ENCODE assay signal across 22 mouse cellular contexts in the genomic region with DNA sequence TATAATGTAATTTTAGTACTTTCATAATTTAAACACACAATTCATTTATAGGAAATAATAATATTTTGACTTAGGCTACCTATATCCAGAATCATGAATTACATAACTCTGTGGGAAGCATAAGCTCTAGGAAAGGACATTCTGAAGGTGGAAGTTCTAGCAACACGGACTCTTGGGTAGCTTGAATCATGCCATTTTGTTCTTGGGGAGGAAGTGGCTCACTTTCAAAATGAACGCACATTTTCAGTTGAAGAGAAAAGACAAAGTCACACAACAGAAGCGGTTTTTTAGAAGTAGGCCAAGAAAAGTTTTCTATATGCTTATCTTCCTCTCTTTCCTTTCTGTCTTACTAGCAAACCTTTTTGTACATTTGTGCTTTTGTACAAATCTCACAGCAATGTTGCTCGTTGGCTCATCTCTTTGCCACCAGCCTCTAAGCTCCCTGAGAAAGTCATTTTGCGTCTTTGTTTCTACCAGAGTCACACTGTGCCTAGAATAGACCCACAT. TPM values are rescaled to one million over a fixed set of nuclear protein-coding genes. Genes with fewer than 3 reads are reported as not detected.
"Had no signal": no experiment of that assay in that cellular context is flagged by ENCODE, and none has a peak within 500 bp of the region (broad histone marks: within the 10 kb centered on the region; RNA-seq: fewer than 3 reads in every experiment).

No protein-coding gene starts in this region.

- H3K9ac ChIP-seq: limb, embryonic 12.5 days; limb, embryonic 15.5 days; liver, embryonic 14.5 days; liver, postnatal 0 days; lung, embryonic 14.5 days; neural tube, embryonic 12.5 days; neural tube, embryonic 15.5 days had no signal

- H3K36me3 ChIP-seq: limb, embryonic 12.5 days; limb, embryonic 15.5 days; neural tube, embryonic 12.5 days; neural tube, embryonic 15.5 days had no signal

- ATAC-seq: liver, postnatal 0 days; lung, postnatal 0 days had no signal

- H3K4me2 ChIP-seq: limb, embryonic 12.5 days; limb, embryonic 15.5 days; liver, embryonic 11.5 days; lung, embryonic 14.5 days; neural tube, embryonic 12.5 days; neural tube, embryonic 15.5 days had no signal

- H3K4me3 ChIP-seq: limb, embryonic 12.5 days; limb, embryonic 15.5 days; neural tube, embryonic 12.5 days; neural tube, embryonic 15.5 days had no signal

- H3K27ac ChIP-seq: limb, embryonic 12.5 days; limb, embryonic 15.5 days; liver, embryonic 14.5 days; macrophage; neural tube, embryonic 12.5 days; neural tube, embryonic 15.5 days; stomach, postnatal 0 days had no signal

- H3K9me3 ChIP-seq: limb, embryonic 12.5 days; limb, embryonic 15.5 days; neural tube, embryonic 12.5 days; neural tube, embryonic 15.5 days had no signal

- H3K27me3 ChIP-seq: limb, embryonic 12.5 days; limb, embryonic 15.5 days; neural tube, embryonic 12.5 days; neural tube, embryonic 15.5 days had no signal

- H3K4me1 ChIP-seq: limb, embryonic 12.5 days; limb, embryonic 15.5 days; neural tube, embryonic 12.5 days; neural tube, embryonic 15.5 days had no signal

- DNase-seq: kidney, adult 9 months; kidney, postnatal 14 days; kidney, postnatal 4 days; left cerebral cortex, postnatal 4 days; liver, postnatal 0 days; lung, embryonic 14.5 days; midbrain, embryonic 14.5 days; right cerebral cortex, adult 18-20 months; right cerebral cortex, postnatal 14 days; right cerebral cortex, postnatal 4 days; thymus, adult 2 months; thymus, postnatal 25 days had no signal

RNA-seq across cellular contexts. Expression of a gene that starts 49.5 kb away (rescaled TPM):
- total RNA-seq: midbrain, postnatal 0 days had no signal
- polyA plus RNA-seq: macrophage had no signal
